Mouse (Mus musculus) large intestine, adult 2 months (tissue): ENCODE results near the gene Tada2b. TPM values are rescaled to one million over a fixed set of nuclear protein-coding genes. Genes with fewer than 3 reads are reported as not detected.

Source experiments
- DNase-seq: peaks from one replicate; pipeline ENCODE4 v3.0.0-alpha.2; 2012; ENCODE audit warnings: low read depth, low spot score
- WGBS: fragments of 180-500 bp; shearing (Covaris S2); methylation state at CpG from one replicate; pipeline ENCODE4 v1.1.7; 2018; 5-methylcytosine and 5-hydroxymethylcytosine counted together
- polyA plus RNA-seq: library from polyadenylated mRNA; depleted of rRNA; stranded (reverse); fragments of >200 nt; gene quantifications from 2 replicates; pipeline ENCODE4 v1.2.3, GENCODE M21; 2012

The Tada2b gene
- polyA plus RNA-seq, 1 experiment, result 7.6 TPM

GRCm38 (mm10) chr5:36483203-36484101, 633 bp downstream of the Tada2b start:
- DNase-seq, result no peak
- 2% methylated on average over 58 of the region's 58 CpGs for WGBS

GRCm38 (mm10) chr5:36481114-36481513, 3.0 kb downstream of the Tada2b start:
- DNase-seq, result no peak
- WGBS, result 50% methylated on average over 1 of the region's 1 CpGs

GRCm38 (mm10) chr5:36480398-36480797, 3.7 kb downstream of the Tada2b start:
- DNase-seq, result no peak
- 72% methylated on average over 4 of the region's 4 CpGs for WGBS

- WGBS, result 21% methylated on average over 2 of the region's 2 CpGs
- no peak for DNase-seq
Measured at GRCm38 (mm10) chr5:36479735-36480134, 4.3 kb downstream of the Tada2b start.

- DNase-seq, result no peak
- 81% methylated on average over 6 of the region's 6 CpGs for WGBS
Measured at GRCm38 (mm10) chr5:36478540-36479420, 5.3 kb downstream of the Tada2b start.

- 89% methylated on average over 3 of the region's 3 CpGs for WGBS
Measured at GRCm38 (mm10) chr5:36477486-36477885, 6.6 kb downstream of the Tada2b start.

GRCm38 (mm10) chr5:36474283-36474682, 9.8 kb downstream of the Tada2b start:
- DNase-seq, result peak; percentile 61
- WGBS, result 85% methylated on average over 5 of the region's 5 CpGs

More at GRCm38 (mm10) chr5:36477486-36477885, 6.6 kb downstream of the Tada2b start:
- DNase-seq, result no peak

GRCm38 (mm10) chr5:36472876-36473655, 11.0 kb downstream of the Tada2b start:
- 88% methylated on average over 4 of the region's 4 CpGs for WGBS

GRCm38 (mm10) chr5:36471206-36471605, 12.9 kb downstream of the Tada2b start:
- no peak for DNase-seq
- 90% methylated on average over 8 of the region's 8 CpGs for WGBS

More at GRCm38 (mm10) chr5:36472876-36473655, 11.0 kb downstream of the Tada2b start:
- no peak for DNase-seq

GRCm38 (mm10) chr5:36465889-36466288, 18.2 kb downstream of the Tada2b start:
- 8% methylated on average over 8 of the region's 8 CpGs for WGBS
- no peak for DNase-seq

GRCm38 (mm10) chr5:36464709-36465661, 19.1 kb downstream of the Tada2b start, which contains the start of gene Grpel1:
Grpel1 (plus strand) TSS chr5:36464998.
- under 1% methylated on average over 68 of the region's 68 CpGs for WGBS

GRCm38 (mm10) chr5:36463391-36463790, 20.7 kb downstream of the Tada2b start:
- no peak for DNase-seq
- 77% methylated on average over 5 of the region's 5 CpGs for whole genome bisulfite sequencing

More at GRCm38 (mm10) chr5:36464709-36465661, 19.1 kb downstream of the Tada2b start, which contains the start of gene Grpel1:
- peak; percentile 98 for DNase-seq

GRCm38 (mm10) chr5:36462810-36463209, 21.3 kb downstream of the Tada2b start:
- no peak for DNase-seq
- 21% methylated on average over 7 of the region's 7 CpGs for WGBS

- 65% methylated on average over 2 of the region's 2 CpGs for WGBS
Measured at GRCm38 (mm10) chr5:36461231-36461630, 22.9 kb downstream of the Tada2b start.

GRCm38 (mm10) chr5:36460712-36461111, 23.4 kb downstream of the Tada2b start:
- DNase-seq, result no peak
- 81% methylated on average over 2 of the region's 2 CpGs for WGBS

More at GRCm38 (mm10) chr5:36461231-36461630, 22.9 kb downstream of the Tada2b start:
- DNase-seq, result no peak

GRCm38 (mm10) chr5:36458926-36459325, 25.2 kb downstream of the Tada2b start:
- DNase-seq, result no peak
- WGBS, result 7% methylated on average over 4 of the region's 4 CpGs

- DNase-seq, result no peak
- 83% methylated on average over 4 of the region's 4 CpGs for WGBS
Measured at GRCm38 (mm10) chr5:36457706-36458105, 26.4 kb downstream of the Tada2b start.

- no peak for DNase-seq
- WGBS, result 78% methylated on average over 6 of the region's 6 CpGs
Measured at GRCm38 (mm10) chr5:36452821-36453220, 31.3 kb downstream of the Tada2b start.
